Mouse (Mus musculus) liver, embryonic 14.5 days (tissue): ENCODE measurements around the gene Homer2. TPM values are rescaled to one million over a fixed set of nuclear protein-coding genes. Genes with fewer than 3 reads are reported as not detected.

Experiments used
- ATAC-seq: fragments of 200-750 bp; cut with Nextera tagmentation; 2 replicates; pipeline ENCODE4 v1.8.0; 2017; ENCODE audit warnings: moderate number of reproducible peaks, mild to moderate bottlenecking, moderate library complexity; ENCODE audit not compliant: insufficient read depth
- DNase-seq, 3 experiments: peaks; one replicate each; pipeline ENCODE4 v3.0.0-alpha.2; 2012 to 2013; ENCODE audit warnings: low read depth in 3 of 3, low spot score in 3 of 3
- H3K27ac ChIP-seq: fragments of 300-500 bp; sonication (generic); 2 replicates; pipeline ENCODE4 v1.5.1; 2014; ENCODE audit warnings: moderate library complexity, mild to moderate bottlenecking, control low read depth, inconsistent platforms
- H3K27me3 ChIP-seq: fragments of 300-500 bp; sonication (generic); 2 replicates; pipeline ENCODE4 v1.6.1; 2014; ENCODE audit warnings: mild to moderate bottlenecking, low read length, moderate library complexity; ENCODE audit not compliant: control insufficient read depth, insufficient read depth
- H3K36me3 ChIP-seq: fragments of 300-500 bp; sonication (generic); replicated peaks from 2 replicates; pipeline ENCODE4 v1.6.1; 2014; ENCODE audit warnings: low read depth; ENCODE audit not compliant: control insufficient read depth, insufficient read depth
- H3K4me1 ChIP-seq, 2 experiments: fragments of 200-500 bp in 1 of 2; fragments of 300-500 bp in 1 of 2; sonication (generic) in 1 of 2; replicated peaks; 2 replicates each; pipeline ENCODE4 v1.6.1; 2012 to 2014; ENCODE audit warnings: antibody characterized with exemption in 1 of 2, inconsistent platforms in 1 of 2, low read length in 1 of 2; ENCODE audit not compliant: control insufficient read depth in 2 of 2, insufficient read depth in 2 of 2
- H3K4me2 ChIP-seq: fragments of 300-500 bp; sonication (generic); 2 replicates; pipeline ENCODE4 v1.6.1; 2014; ENCODE audit warnings: low read depth, mild to moderate bottlenecking, control low read depth, moderate library complexity
- H3K4me3 ChIP-seq, 2 experiments: fragments of 200-500 bp in 1 of 2; fragments of 300-500 bp in 1 of 2; sonication (generic) in 1 of 2; 2 replicates each; pipeline ENCODE4 v1.5.1; 2012 to 2014; ENCODE audit warnings: low read depth in 2 of 2, low read length in 2 of 2, mild to moderate bottlenecking in 2 of 2, control low read depth in 1 of 2, inconsistent platforms in 1 of 2, moderate library complexity in 1 of 2; ENCODE audit not compliant: insufficient read depth in 1 of 2
- H3K9ac ChIP-seq: fragments of 300-500 bp; sonication (generic); replicated peaks from 2 replicates; pipeline ENCODE4 v1.6.1; 2014; ENCODE audit warnings: mild to moderate bottlenecking, control low read depth, moderate library complexity
- H3K9me3 ChIP-seq: fragments of 300-500 bp; sonication (generic); 2 replicates; pipeline ENCODE4 v1.6.1; 2016; ENCODE audit warnings: low read length, mixed read lengths; ENCODE audit not compliant: control insufficient read depth
- CTCF ChIP-seq: IDR thresholded peaks from 2 replicates; pipeline ENCODE4 v1.5.1; 2016; ENCODE audit warnings: antibody characterized with exemption, low read depth, control low read depth
- EP300 ChIP-seq: IDR thresholded peaks from 2 replicates; pipeline ENCODE4 v1.6.1; 2016; ENCODE audit warnings: antibody characterized with exemption, low read depth
- WGBS: fragments of 180-500 bp; shearing (Covaris S2); extraction: QIAGEN DNeasy Blood & Tissue Kit; methylation state at CpG from one replicate; pipeline ENCODE4 v1.1.7; 2014; ENCODE audit not compliant: insufficient replicate concordance; 5-methylcytosine and 5-hydroxymethylcytosine counted together
- polyA plus RNA-seq, 2 experiments: library from polyadenylated mRNA; depleted of rRNA in 1 of 2; stranded (reverse) in 1 of 2; unstranded in 1 of 2; fragments of >200 nt; fragmentation: Nextera tagmentation in 1 of 2; extraction: Ambion mirVana in 1 of 2; gene quantifications; 2 replicates each; pipeline versions ENCODE4 v1.2.1 to v1.2.3; 2012 to 2014

Homer2 gene
- polyA plus RNA-seq, 2 experiments, result 2.6 to 2.8 TPM

DNA sequence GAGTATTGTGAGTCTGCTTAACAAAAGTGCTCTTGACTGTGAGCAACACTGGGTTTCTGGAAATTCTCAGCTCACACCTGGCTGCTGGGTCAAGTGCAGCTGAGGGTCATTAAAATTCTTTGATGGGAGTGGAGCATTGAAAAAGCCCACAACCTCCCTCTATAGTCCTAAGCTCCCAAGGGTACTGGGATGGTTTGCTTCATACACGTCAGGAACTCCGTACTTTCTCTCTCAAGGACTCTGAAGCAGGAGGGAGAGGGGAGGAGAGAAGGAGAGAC, 19.3 kb upstream of the Homer2 start:
- no peak for TF ChIP-seq EP300
- no peak for TF ChIP-seq CTCF
- DNase-seq, result no peak

DNA sequence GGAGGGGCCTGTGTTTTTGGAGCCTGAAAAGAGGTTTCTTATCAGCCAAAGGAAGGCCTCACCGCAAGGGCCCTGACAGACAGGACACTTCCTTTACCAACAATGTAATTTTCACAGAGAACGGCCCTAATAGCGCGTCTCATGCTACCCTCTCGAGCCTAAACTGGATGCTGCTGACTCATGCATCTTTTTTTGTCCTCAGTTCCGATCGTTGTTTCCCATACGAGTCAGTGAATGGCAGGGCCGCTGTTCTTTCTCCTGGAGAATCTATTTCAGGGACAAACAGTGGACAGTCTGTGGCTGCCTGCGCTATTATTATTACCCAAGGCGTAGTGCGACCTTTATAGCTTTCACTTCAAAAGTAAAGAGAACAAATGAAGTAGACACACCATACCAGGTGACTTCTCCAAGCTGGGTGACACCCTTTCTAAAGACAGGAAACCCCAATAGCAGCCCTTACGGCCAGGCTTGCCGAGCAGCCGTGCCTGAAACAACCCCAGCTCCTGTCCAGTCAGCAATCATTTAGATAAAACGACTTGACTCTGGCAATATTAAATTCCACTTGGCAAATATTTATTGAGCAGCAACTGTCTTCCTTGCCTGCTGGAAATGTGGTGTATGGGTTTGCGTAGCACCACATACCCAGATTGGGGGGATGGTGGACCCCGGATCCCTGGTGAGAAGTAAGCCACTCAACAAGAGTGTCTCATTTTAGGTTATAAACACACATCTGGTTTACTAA, 18.8 kb upstream of the Homer2 start:
- no peak for DNase-seq
- Histone ChIP-seq H3K4me1 (peaks cover 3 to 27% of the 10 kb centered on the region in 2 experiments), H3K27ac (no peak overlapping the region), H3K36me3 (no peaks in the 10 kb centered on the region), H3K4me2 (peak overlapping the region; percentile 40), H3K9me3 (no peaks in the 10 kb centered on the region), H3K9ac (peak overlapping the region; percentile 14), H3K4me3 (no peak overlapping the region), H3K27me3 (no peaks in the 10 kb centered on the region)
- TF ChIP-seq CTCF, result no peak
- no peak for TF ChIP-seq EP300
- 19% methylated on average over 18 of the region's 18 CpGs for WGBS
- peak; percentile 58; the same call in 1 of the 2 replicates for ATAC-seq

More for the DNA sequence above, 19.3 kb upstream of the Homer2 start:
- Histone ChIP-seq H3K4me3 (no peak overlapping the region), H3K4me1 (peaks cover 3 to 27% of the 10 kb centered on the region in 2 experiments), H3K4me2 (no peak overlapping the region), H3K9ac (no peak overlapping the region), H3K9me3 (no peaks in the 10 kb centered on the region), H3K36me3 (no peaks in the 10 kb centered on the region), H3K27ac (no peak overlapping the region), H3K27me3 (no peaks in the 10 kb centered on the region)
- 64% methylated on average over 2 of the region's 2 CpGs for WGBS
- no peak for ATAC-seq

DNA sequence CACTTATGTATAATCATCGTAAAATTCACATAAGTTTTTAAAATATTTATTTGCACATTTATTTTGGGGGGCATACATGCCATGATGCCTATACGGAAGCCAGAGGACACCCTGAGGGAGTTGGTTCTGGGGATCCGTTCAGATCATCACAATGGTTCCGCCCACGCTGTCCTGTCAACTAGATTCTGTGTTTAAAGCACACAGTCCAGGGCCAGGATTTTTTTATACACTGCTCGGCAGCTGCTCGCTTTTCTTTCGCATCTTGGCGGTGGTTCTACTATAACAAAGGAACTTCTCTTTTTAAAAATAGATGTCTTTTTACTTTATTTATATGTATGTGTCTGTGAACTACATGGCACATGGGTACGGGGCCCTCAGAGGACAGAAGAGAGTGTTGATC, 16.5 kb upstream of the Homer2 start:
- 83% methylated on average over 10 of the region's 10 CpGs for WGBS

DNA sequence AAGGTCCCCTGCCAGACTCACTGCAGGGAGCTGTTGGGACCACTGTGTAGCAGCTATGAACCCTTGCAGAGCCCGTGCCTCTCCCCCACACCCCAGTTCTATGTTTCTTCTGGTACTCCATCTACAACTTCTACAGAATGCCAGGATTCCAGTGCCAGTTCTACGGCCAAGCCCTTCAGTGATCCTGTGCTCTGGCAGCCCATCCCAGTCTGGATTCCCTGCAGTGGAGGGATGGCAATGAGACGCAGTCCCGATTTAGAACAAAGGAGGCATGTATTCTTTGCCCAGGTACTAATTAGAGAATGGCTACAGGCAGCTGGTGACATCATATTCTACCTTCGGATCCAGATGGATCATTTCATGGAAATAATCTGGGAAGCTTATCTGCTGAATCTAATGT, 13.9 kb upstream of the Homer2 start:
- Histone ChIP-seq H3K27me3 (no peaks in the 10 kb centered on the region), H3K4me1 (peaks cover 13 to 36% of the 10 kb centered on the region in 2 experiments), H3K27ac (no peak overlapping the region), H3K36me3 (no peaks in the 10 kb centered on the region), H3K9me3 (no peaks in the 10 kb centered on the region), H3K9ac (no peak overlapping the region), H3K4me2 (no peak overlapping the region), H3K4me3 (no peak overlapping the region)
- no peak for DNase-seq
- 71% methylated on average over 5 of the region's 5 CpGs for WGBS
- ATAC-seq, result no peak
- no peak for TF ChIP-seq EP300
- no peak for TF ChIP-seq CTCF

More for the DNA sequence above, 16.5 kb upstream of the Homer2 start:
- DNase-seq (no peak), ATAC-seq (no peak)
- no peak overlapping the region for H3K9ac ChIP-seq
- no peaks in the 10 kb centered on the region for H3K36me3 ChIP-seq
- no peak overlapping the region for H3K4me2 ChIP-seq
- no peak overlapping the region for H3K27ac ChIP-seq
- H3K4me1 ChIP-seq, result peaks cover 10 to 29% of the 10 kb centered on the region in 2 experiments
- H3K27me3 ChIP-seq, result no peaks in the 10 kb centered on the region
- H3K9me3 ChIP-seq, result no peaks in the 10 kb centered on the region
- no peak overlapping the region for H3K4me3 ChIP-seq
- TF ChIP-seq EP300 (no peak), CTCF (no peak)

DNA sequence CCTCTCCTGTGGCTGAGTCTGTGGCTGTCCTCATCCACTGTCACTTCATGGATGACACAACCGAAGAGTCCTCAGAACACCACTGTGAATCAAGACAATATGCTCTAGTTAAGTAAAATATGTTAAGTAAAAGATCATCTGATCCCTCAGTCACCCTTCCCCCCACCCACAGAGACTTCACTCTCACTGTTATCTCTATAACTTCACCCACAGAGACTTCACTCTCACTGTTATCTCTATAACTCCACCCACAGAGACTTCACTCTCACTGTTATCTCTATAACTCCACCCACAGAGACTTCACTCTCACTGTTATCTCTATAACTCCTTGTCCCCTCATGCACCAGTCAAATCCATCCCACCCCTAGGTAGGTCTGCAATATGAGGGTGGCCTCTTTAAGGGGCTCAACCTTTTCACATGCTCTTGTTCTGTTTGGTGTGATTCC, 11.9 kb upstream of the Homer2 start:
- Histone ChIP-seq H3K4me3 (peak overlapping the region in 1 of 2 experiments; percentile 23; a peak in 1 of 4 replicates), H3K4me1 (peaks cover 10 to 27% of the 10 kb centered on the region in 2 experiments), H3K9ac (no peak overlapping the region), H3K4me2 (peak overlapping the region; percentile 41), H3K36me3 (no peaks in the 10 kb centered on the region), H3K27ac (peak overlapping the region; percentile 53), H3K9me3 (no peaks in the 10 kb centered on the region), H3K27me3 (no peaks in the 10 kb centered on the region)
- peak in 2 of 3 experiments; percentile 22 to 36 for DNase-seq
- TF ChIP-seq CTCF (no peak), EP300 (peak; percentile 83)
- 12% methylated on average over 1 of the region's 1 CpGs for WGBS
- ATAC-seq, result peak; percentile 95
